Mouse (Mus musculus) cerebellum, adult (tissue): Measurements from ENCODE around the gene Ski.

ENCODE experiments used
- ATAC-seq: cut with Nextera tagmentation; 2 replicates; pipeline ENCODE4 v1.9.2; 2017; ENCODE audit warnings: mild to moderate bottlenecking, moderate library complexity, mixed read lengths; ENCODE audit not compliant: insufficient number of reproducible peaks, low FRiP score, low TSS enrichment

Gene Ski

GRCm38 (mm10) chr4:155215773-155216630, 6.4 kb downstream of the Ski start:
- no peak for ATAC-seq

GRCm38 (mm10) chr4:155215203-155215602, 7.2 kb downstream of the Ski start:
- no peak for ATAC-seq

GRCm38 (mm10) chr4:155214793-155215192, 7.6 kb downstream of the Ski start:
- ATAC-seq, result no peak

GRCm38 (mm10) chr4:155214188-155214587, 8.2 kb downstream of the Ski start:
- no peak for ATAC-seq

GRCm38 (mm10) chr4:155213752-155214054, 8.7 kb downstream of the Ski start:
- ATAC-seq, result peak; percentile 37; the same call in 1 of the 2 replicates

GRCm38 (mm10) chr4:155213052-155213751, 9.2 kb downstream of the Ski start:
- peak; percentile 13; the same call in 1 of the 2 replicates for ATAC-seq

GRCm38 (mm10) chr4:155209494-155209893, 12.9 kb downstream of the Ski start:
- ATAC-seq, result no peak

GRCm38 (mm10) chr4:155209079-155209478, 13.3 kb downstream of the Ski start:
- ATAC-seq, result no peak

- no peak for ATAC-seq
Observed at GRCm38 (mm10) chr4:155208613-155209012, 13.8 kb downstream of the Ski start.

GRCm38 (mm10) chr4:155207841-155208240, 14.6 kb downstream of the Ski start:
- ATAC-seq, result no peak

- ATAC-seq, result no peak
Observed at GRCm38 (mm10) chr4:155206498-155206897, 15.9 kb downstream of the Ski start.

- ATAC-seq, result no peak
Observed at GRCm38 (mm10) chr4:155205919-155206318, 16.5 kb downstream of the Ski start.

- ATAC-seq, result no peak
Observed at GRCm38 (mm10) chr4:155201764-155202163, 20.6 kb downstream of the Ski start.

GRCm38 (mm10) chr4:155200861-155201390, 21.5 kb downstream of the Ski start:
- ATAC-seq, result no peak

GRCm38 (mm10) chr4:155197726-155198125, 24.7 kb downstream of the Ski start:
- no peak for ATAC-seq

- no peak for ATAC-seq
Observed at GRCm38 (mm10) chr4:155195204-155195603, 27.2 kb downstream of the Ski start.

GRCm38 (mm10) chr4:155190275-155190674, 32.1 kb downstream of the Ski start:
- no peak for ATAC-seq

- ATAC-seq, result 0 out of 2 replicates have a peak, but pooled peaks have one; percentile 26
Observed at GRCm38 (mm10) chr4:155189711-155190139, 32.7 kb downstream of the Ski start.

GRCm38 (mm10) chr4:155188803-155189202, 33.6 kb downstream of the Ski start:
- ATAC-seq, result no peak

- ATAC-seq, result no peak
Observed at GRCm38 (mm10) chr4:155188341-155188740, 34.1 kb downstream of the Ski start.

GRCm38 (mm10) chr4:155187192-155187674, 35.2 kb downstream of the Ski start:
- ATAC-seq, result no peak
